Mouse (Mus musculus) spleen, postnatal 14 days (tissue): ENCODE measurements around the gene Icos.

Source experiments
- DNase-seq, 2 experiments: peaks; one replicate each; pipeline ENCODE4 v3.0.0; 2021 to 2022; ENCODE audit warnings: low spot score in 2 of 2

The Icos gene

DNA sequence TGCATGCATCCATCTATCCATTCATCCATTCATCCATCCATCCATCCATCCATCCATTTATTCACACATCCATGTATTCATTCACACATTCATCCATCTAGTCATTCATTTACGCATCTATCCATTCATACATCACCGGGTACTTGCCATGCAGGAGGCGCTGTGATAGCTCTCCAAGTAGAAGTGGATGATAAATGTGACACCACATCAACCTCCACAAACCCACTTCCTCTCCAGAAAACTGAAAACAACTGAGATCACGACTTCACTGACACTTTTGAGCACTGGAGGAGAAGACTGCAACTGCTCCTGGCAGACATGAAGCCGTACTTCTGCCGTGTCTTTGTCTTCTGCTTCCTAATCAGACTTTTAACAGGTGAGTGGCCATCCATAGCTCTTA lies at the start of gene Icos:
Gene Icos (plus strand): TSS at position 287 of the 400 bp plus-strand sequence.
- no peak for DNase-seq

- DNase-seq = no peak
Observed at GRCm38 (mm10) chr1:60929036-60929435, 48.7 kb upstream of the Icos start.

- no peak for DNase-seq
Observed at GRCm38 (mm10) chr1:60930397-60930796, 47.3 kb upstream of the Icos start.

DNA sequence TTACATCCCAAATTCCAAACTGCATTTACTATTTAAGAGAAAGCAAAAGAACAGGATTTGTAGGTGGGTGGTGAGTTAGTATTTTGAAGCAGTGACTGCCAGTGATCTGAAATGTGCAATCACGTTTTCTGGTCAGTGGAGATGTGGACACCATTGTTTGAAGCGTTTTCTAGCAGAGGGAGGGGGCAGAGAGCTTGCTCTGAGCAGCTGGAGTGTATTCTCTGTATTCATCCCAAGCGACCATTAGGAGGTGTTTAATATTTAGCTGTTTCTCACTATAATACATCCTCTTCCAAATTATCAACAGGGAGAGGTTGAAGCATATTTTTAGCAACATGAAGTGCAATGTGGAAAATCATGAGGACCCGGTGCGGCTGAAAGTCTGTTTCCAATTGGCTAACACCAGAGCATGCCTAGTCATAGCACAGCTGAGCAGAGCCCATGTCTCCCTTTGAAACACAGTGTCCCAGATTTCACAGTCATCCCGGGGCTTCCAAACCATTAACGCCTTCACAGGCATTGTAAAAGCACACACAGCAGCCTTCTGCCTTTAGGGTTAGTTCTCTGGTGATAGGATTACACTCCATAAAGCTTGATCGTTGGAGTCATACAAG lies 41.7 kb upstream of the Icos start:
- DNase-seq = no peak

DNA sequence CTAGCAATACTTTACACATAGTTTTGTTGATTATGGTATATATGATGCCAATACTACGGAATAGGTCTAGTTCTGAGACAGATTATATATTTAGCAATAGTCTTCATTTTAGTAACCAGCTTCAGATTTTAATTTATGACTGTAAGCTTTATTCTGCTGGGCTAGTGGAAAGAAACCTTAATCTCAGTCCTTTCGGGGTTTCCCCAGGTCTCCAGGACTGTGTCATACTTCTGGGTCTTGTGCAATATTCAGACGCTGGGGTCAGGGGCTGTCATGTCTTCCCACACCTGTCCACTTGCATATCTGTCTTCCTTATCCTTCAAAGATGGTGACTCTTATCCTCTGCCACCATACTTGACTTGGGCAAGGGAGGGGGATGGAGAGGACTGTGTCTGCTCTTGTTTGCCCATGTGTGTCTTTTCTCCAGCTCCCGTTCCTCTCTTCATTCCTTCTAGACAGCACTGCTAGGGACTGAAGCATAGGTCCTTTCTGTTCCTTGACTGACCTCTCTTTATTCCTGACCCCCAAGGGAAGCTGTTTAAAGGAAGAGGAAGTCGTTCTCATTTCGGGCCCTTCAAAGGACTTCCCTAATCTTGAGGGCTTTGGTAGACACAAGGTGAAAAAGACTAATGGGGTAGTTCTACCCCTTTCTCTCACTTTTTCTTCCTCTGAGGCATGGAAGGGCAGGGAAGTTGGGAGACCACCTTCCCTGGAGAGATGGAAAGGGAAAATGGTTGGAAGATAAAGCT lies 40.6 kb upstream of the Icos start:
- no peak for DNase-seq

DNA sequence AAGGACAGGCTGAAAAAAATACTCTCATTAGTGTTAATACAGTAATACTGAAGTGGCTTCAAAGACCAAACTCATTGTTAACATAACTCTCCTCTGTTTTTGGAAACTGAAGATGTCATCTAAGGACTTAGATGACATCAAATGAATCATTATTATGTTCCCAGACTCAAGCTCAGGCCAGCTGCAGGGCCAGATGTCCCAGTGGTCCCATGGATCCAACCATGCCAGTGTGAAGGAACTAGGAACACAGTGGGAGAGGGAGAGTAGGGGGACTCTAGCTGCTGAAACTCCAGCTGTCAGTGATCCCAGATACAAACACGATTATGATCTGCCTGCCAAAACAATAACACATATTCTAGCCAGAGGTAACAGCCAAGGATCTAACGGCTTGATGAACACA lies 39.5 kb upstream of the Icos start:
- no peak for DNase-seq

- no peak for DNase-seq
Observed at GRCm38 (mm10) chr1:60938974-60939373, 38.8 kb upstream of the Icos start.

DNA sequence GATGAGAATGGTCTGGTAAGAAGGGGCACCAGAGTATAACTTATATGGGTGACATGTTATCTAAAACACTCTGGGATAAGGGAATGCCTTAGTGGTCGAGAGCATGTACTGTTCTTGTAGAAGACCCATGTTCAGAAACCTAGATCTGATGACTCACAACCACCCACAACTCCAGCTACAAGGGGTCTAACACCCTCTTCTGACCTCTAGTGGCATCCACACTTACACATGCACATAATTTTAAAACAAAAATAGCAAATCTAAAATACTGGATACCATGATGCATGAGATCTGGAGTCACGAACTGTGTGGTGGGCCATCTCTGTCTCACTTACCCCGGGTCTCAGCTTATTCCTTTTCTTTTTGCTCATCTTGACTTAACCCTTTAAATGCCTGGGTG lies 37.7 kb upstream of the Icos start:
- no peak for DNase-seq

- no peak for DNase-seq
Observed at GRCm38 (mm10) chr1:60940620-60941019, 37.1 kb upstream of the Icos start.

- no peak for DNase-seq
Observed at GRCm38 (mm10) chr1:60941056-60942048, 36.4 kb upstream of the Icos start.

DNA sequence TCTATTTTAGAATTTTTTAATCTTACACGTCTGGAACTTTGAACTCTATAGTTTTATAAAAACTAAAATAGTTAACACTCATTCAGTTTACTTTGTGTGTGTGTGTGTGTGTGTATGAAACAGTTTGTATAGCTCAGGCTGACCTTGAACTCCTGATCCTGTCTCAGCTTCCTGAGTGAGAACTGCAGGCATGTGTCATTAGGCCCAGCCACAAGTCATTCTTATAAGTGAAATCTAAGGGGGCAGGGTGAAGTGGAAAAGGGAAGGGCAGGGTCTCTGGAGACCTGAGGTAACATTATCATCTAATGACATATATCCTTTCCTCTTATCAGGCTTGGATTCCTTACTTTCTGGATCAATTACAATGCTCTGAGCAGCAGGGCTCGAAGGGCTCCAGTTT lies 34.8 kb upstream of the Icos start:
- DNase-seq = no peak

DNA sequence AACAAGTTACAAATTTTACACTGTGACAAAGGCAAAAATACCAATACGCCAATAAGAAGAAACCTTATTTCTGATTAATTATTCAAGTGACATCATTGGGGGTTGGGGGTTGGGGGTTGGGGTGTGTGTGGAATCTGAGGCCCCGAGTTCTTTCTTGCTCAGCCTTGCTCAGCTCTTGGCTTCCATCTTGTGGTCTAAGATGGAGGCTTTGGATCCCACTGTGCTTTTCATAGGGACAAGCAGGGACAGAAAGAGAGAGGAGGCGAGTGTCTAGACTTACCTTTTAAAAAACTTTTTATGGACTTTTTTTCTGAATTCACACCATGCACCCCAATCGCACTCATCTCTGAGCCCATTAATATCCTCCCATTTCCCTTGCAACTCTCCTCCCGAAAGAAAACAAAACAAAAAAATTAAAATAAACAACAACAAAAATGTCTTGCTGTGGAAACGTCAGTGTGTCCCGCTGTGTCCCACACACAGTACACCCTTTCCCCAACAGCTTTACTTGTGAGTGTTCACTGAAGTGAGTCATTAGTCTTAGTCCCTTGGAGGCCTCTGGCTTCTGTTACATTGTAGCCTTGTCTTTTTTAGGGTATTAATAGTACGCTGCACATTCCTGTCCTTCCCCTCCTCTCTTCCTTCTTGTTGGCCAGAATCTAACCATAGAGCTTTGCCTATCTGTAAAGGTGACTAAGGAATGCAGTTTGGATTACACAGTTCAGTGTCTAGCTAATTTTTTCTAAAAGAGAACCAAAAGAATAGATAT lies 31.9 kb upstream of the Icos start:
- no peak for DNase-seq

DNA sequence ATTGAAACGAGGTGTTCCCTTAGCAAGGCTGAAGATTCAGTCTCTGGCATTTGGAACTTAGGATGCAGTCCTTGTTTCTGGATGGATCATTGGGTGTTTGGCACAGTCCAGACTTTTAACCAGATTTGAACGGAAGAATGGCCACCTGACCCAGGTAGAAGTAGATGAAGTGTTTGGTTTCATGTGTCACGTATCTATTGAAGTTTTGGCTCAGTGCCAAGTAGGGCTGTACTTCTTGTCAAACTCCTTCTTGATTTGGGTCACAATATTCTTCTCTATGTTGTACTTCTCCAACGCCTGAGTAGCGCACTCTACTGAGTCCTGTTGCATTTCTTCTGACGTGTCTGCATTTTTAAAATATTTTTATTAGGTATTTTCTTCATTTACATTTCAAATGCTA lies 29.6 kb upstream of the Icos start:
- no peak for DNase-seq

GRCm38 (mm10) chr1:60952958-60953357 lies 24.8 kb upstream of the Icos start:
- DNase-seq = no peak

- no peak for DNase-seq
Observed at GRCm38 (mm10) chr1:60953686-60954085, 24.0 kb upstream of the Icos start.

DNA sequence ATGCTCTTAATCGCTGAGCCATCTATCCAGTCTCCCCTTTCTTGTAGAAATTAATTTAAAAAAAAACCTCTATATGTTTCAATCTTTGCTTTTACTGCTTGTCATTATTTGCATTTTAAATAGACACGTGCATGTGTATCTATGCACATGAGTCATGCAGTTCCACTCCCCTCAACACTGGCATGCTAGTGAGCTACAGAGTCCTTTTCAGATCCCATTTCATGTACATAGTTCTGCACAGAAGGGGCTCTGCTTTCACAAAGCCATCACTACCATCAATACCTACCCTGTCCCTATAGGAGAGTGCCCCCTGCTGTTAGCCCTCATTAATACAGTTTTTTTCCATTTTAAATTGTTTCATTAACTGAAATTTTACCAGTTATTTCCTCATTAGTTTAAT lies 23.0 kb upstream of the Icos start:
- DNase-seq = no peak

DNA sequence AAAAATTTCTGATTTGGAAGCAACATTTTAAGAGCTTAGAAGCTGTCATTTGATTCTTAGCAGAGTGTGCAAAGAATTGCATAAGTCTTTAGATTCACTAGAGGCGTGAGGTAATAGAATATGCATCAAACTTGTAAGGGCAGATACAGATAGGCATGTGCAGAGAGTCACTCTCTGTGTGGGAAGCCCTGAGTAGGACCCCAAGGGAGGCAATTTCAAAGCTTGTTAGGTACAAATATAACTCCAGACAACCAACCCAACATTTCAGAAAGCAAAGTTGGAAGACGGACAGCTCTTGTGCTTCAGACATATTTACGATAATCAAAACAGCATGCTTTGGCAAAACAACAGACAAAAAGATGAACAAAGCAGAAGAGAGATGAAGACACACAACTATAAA lies 22.5 kb upstream of the Icos start:
- no peak for DNase-seq

GRCm38 (mm10) chr1:60956196-60956595 lies 21.5 kb upstream of the Icos start:
- no peak for DNase-seq

GRCm38 (mm10) chr1:60958287-60958686 lies 19.4 kb upstream of the Icos start:
- no peak for DNase-seq

- DNase-seq = no peak
Observed at GRCm38 (mm10) chr1:60959246-60959645, 18.5 kb upstream of the Icos start.

DNA sequence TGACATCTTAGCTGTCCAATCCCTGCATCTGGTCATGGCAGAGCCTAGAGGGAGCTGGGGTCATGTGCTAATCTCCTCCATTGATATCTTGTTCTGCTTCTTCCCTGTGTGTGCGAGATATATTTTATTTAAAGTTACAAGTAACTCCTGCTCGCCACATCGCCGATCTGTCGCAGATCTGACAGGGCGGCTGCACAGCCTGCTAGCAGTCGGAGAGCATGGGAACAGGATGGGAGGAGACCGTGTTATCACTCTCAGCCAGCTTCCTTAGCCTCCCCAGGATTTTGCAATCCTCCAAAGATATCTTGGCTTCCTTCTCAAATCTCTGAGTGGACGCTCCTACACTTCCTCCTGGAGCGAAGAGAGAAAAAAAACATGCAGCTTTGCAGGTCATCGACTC lies 17.3 kb upstream of the Icos start:
- DNase-seq = no peak

DNA sequence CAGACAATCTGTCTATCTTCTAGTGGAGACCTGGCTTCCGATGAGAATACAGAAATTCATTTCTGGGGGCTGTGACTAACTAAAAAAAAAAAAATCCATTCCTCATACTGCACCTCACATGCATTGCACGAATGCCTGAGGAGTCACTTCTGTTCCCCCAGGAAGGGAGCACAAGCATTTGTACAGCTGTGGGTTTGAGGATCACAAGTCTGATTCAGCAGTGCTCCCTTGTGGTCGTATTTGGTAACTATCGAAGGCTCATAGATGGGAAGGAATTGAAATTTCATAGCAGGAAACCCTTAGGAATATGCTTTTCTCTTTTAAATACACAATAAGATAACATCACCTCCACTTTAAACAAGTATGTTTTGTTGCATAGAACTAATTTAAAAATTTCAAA lies 16.6 kb upstream of the Icos start:
- peak in 1 of 2 experiments; percentile 26 for DNase-seq
